Mouse (Mus musculus): ENCODE data around the gene March11.

- no peak for TF ChIP-seq CTCF (conservative IDR thresholded peaks at IDR 0.05; ENCODE audit: low read length)
- no peak for TF ChIP-seq POU5F1 (IDR thresholded peaks at IDR 0.05; ENCODE audit: borderline replicate concordance, low read length)
- TF ChIP-seq NANOG (IDR thresholded peaks at IDR 0.05; ENCODE audit: borderline replicate concordance, low read length), result no peak
These were observed 32.8 kb upstream of the March11 start for GRCm38 (mm10) chr15:26276035-26276511.
